Mouse (Mus musculus) E14TG2a.4 (cell line): ENCODE results near the gene Gm45062.

Experiments
- CTCF ChIP-seq: conservative IDR thresholded peaks from 2 replicates; pipeline ENCODE4 v1.5.1; 2014; ENCODE audit warnings: low read length
- POU5F1 ChIP-seq: IDR thresholded peaks from 2 replicates; pipeline ENCODE4 v1.6.1; 2014; ENCODE audit warnings: low read length, borderline replicate concordance

- TF ChIP-seq POU5F1 (no peak), CTCF (no peak)
Measured at GRCm38 (mm10) chr6:8394044-8394443, 134.8 kb downstream of the Gm45062 start.
